Mouse (Mus musculus) kidney, embryonic 15.5 days (tissue): ENCODE measurements around the gene H2-Aa. TPM values are rescaled to one million over a fixed set of nuclear protein-coding genes. Genes with fewer than 3 reads are reported as not detected.

Experiments
- ATAC-seq: fragments of 200-750 bp; cut with Nextera tagmentation; replicated peaks from 2 replicates; pipeline ENCODE4 v1.8.0; 2017; ENCODE audit warnings: moderate TSS enrichment; ENCODE audit not compliant: low FRiP score
- H3K27ac ChIP-seq: fragments of 300-500 bp; sonication (generic); 2 replicates; pipeline ENCODE4 v1.5.1; 2015; ENCODE audit warnings: mild to moderate bottlenecking, inconsistent platforms
- H3K27me3 ChIP-seq: fragments of 300-500 bp; sonication (generic); 2 replicates; pipeline ENCODE4 v1.6.1; 2015; ENCODE audit warnings: inconsistent platforms
- H3K36me3 ChIP-seq: fragments of 300-500 bp; sonication (generic); 2 replicates; pipeline ENCODE4 v1.6.1; 2015; ENCODE audit warnings: inconsistent platforms
- H3K4me1 ChIP-seq: fragments of 300-500 bp; sonication (generic); 2 replicates; pipeline ENCODE4 v1.6.1; 2015; ENCODE audit warnings: inconsistent platforms
- H3K4me2 ChIP-seq: fragments of 300-500 bp; sonication (generic); 2 replicates; pipeline ENCODE4 v1.6.1; 2015; ENCODE audit warnings: moderate library complexity, mild to moderate bottlenecking, inconsistent platforms
- H3K4me3 ChIP-seq: fragments of 300-500 bp; sonication (generic); replicated peaks from 2 replicates; pipeline ENCODE4 v1.5.1; 2015; ENCODE audit warnings: mild to moderate bottlenecking, inconsistent platforms
- H3K9ac ChIP-seq: fragments of 300-500 bp; sonication (generic); 2 replicates; pipeline ENCODE4 v1.6.1; 2015; ENCODE audit warnings: mild to moderate bottlenecking, inconsistent platforms
- H3K9me3 ChIP-seq: fragments of 300-500 bp; sonication (generic); replicated peaks from 2 replicates; pipeline ENCODE4 v1.6.1; 2016; ENCODE audit warnings: inconsistent platforms
- WGBS: fragments of 180-500 bp; shearing (Covaris S2); methylation state at CpG from one replicate; pipeline ENCODE4 v1.1.7; 2015; ENCODE audit warnings: mixed read lengths; 5-methylcytosine and 5-hydroxymethylcytosine counted together
- polyA plus RNA-seq: library from polyadenylated mRNA; unstranded; fragments of >200 nt; fragmentation: Nextera tagmentation; extraction: Ambion mirVana; gene quantifications from 2 replicates; pipeline ENCODE4 v1.2.1, GENCODE M21; 2015

The H2-Aa gene
- polyA plus RNA-seq, 1 experiment from 2014 or later: 2.3 TPM

GRCm38 (mm10) chr17:34260551-34260950, 27.1 kb downstream of the H2-Aa start:
- H3K27me3 ChIP-seq: peaks cover 42% of the 10 kb centered on the region
- ATAC-seq: no peak
- WGBS: 66% methylated on average over 5 of the region's 5 CpGs

DNA sequence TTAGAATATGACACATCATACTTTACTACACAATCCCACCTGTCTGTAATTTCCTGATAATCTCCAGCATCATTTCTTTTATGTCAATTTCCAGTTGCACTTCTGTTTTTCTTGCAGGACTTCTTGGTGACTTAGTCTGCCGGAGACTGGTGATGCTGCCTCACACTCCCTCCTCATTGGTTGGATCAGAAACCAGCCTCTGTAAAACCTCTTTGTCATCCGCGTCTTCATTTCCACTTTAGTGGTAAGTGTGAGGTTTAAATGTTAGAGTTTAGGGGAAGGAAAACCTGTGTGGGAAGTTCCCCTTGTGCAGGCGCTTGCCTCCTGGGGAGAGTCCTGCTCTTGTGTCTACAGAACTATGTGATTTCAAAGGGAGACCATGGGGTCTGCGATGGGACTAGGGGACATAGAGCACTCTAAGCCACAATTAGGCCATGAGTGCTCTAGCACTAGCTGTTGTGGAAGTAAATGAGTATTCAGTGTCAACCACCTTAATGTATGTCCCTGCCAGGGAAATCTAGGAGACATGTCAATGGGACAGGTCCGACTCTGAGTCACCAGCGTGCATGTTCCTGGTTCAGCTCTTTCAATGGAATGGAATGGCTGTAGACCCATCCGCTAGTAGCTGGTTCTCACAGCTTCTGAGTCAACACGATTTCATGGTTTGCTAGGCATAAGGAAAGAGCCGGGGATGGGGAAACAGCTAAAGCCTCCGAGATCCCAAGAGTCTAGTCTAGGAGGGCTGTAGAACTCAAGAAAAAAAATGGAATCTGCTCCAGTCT, 29.8 kb downstream of the H2-Aa start, which contains the start of gene H2-Ab1:
H2-Ab1 (plus strand) TSS at position 96 of the 782 bp plus-strand sequence.
- no peaks in the 10 kb centered on the region for H3K9me3 ChIP-seq
- H3K27ac ChIP-seq: no peak within 1 kb of the TSS
- H3K4me3 ChIP-seq: no peak within 1 kb of the TSS
- ATAC-seq: no peak
- no peaks in the 10 kb centered on the region for H3K36me3 ChIP-seq
- no peak within 1 kb of the TSS for H3K9ac ChIP-seq
- H3K4me1 ChIP-seq: 0 out of 2 replicates have a peak, but pooled peaks cover 5% of the 10 kb centered on the region
- H3K27me3 ChIP-seq: peaks cover 21% of the 10 kb centered on the region
- WGBS: 71% methylated on average over 11 of the region's 11 CpGs
- H3K4me2 ChIP-seq: no peak within 1 kb of the TSS

More at GRCm38 (mm10) chr17:34260551-34260950, 27.1 kb downstream of the H2-Aa start:
- Histone ChIP-seq H3K9me3 (no peaks in the 10 kb centered on the region), H3K27ac (no peak overlapping the region), H3K9ac (no peak overlapping the region), H3K4me3 (no peak overlapping the region), H3K4me2 (no peak overlapping the region), H3K36me3 (no peaks in the 10 kb centered on the region), H3K4me1 (peaks cover 28% of the 10 kb centered on the region)

GRCm38 (mm10) chr17:34256501-34256900, 31.1 kb downstream of the H2-Aa start:
- 79% methylated on average over 5 of the region's 5 CpGs for WGBS
- Histone ChIP-seq H3K27ac (no peak overlapping the region), H3K9me3 (no peaks in the 10 kb centered on the region), H3K4me2 (no peak overlapping the region), H3K4me3 (no peak overlapping the region), H3K4me1 (0 out of 2 replicates have a peak, but pooled peaks cover 2% of the 10 kb centered on the region), H3K36me3 (no peaks in the 10 kb centered on the region), H3K9ac (no peak overlapping the region), H3K27me3 (peaks cover 11% of the 10 kb centered on the region)
- no peak for ATAC-seq

- peak; percentile 94 for ATAC-seq
- no peak overlapping the region for H3K27ac ChIP-seq
- no peak overlapping the region for H3K4me3 ChIP-seq
- no peak overlapping the region for H3K9ac ChIP-seq
- no peaks in the 10 kb centered on the region for H3K36me3 ChIP-seq
- WGBS: 23% methylated on average over 4 of the region's 4 CpGs
- H3K4me2 ChIP-seq: no peak overlapping the region
- H3K9me3 ChIP-seq: no peaks in the 10 kb centered on the region
- no peaks in the 10 kb centered on the region for H3K4me1 ChIP-seq
- no peaks in the 10 kb centered on the region for H3K27me3 ChIP-seq
These were observed 36.0 kb downstream of the H2-Aa start for GRCm38 (mm10) chr17:34251666-34252065.

DNA sequence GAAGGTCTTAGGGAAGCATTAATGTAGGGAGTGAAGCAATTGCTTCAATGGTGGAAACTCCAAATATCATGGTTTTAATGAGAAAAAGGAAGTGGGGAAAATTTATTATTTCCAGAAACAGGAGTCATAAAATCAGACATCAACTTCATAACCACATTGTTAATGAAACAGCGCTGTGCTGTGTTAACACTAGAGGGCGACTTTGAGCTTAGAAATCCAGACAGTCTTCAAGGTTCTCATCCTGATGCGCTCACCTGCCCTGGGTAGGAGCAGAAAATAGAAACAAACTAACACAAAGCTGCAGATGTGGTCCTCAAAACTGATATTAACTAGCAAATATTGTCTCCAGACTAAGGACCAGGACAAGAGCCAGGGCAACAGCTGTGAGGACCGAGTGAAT, 37.7 kb downstream of the H2-Aa start:
- H3K4me3 ChIP-seq: no peak overlapping the region
- WGBS: 13% methylated on average over 4 of the region's 4 CpGs

DNA sequence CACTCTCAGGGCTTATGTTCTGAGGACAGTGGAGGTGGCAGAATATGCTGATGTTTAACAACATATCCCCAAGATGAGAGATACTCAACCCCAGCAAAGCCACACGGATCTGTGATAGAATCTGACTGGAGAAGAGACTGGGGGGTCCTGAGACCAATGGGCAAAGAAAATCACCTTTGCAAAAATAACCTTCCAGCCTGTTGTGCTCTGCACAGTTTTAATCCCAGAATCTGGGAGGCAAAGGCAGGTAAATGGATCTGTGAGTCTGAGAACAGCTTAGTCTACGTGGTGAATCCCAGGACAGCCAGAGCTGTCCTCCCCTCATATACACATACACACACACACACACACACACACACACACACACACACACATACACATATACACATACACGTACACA, 38.3 kb downstream of the H2-Aa start:
- Histone ChIP-seq H3K9me3 (no peaks in the 10 kb centered on the region), H3K4me1 (no peaks in the 10 kb centered on the region), H3K36me3 (no peaks in the 10 kb centered on the region), H3K9ac (no peak overlapping the region), H3K27ac (no peak overlapping the region), H3K27me3 (no peaks in the 10 kb centered on the region), H3K4me3 (no peak overlapping the region), H3K4me2 (no peak overlapping the region)
- WGBS: 55% methylated on average over 3 of the region's 3 CpGs
- no peak for ATAC-seq

More for the DNA sequence above, 37.7 kb downstream of the H2-Aa start:
- H3K27ac ChIP-seq: no peak overlapping the region
- H3K27me3 ChIP-seq: no peaks in the 10 kb centered on the region
- H3K4me2 ChIP-seq: no peak overlapping the region
- ATAC-seq: no peak
- no peak overlapping the region for H3K9ac ChIP-seq
- no peaks in the 10 kb centered on the region for H3K36me3 ChIP-seq
- H3K9me3 ChIP-seq: no peaks in the 10 kb centered on the region
- no peaks in the 10 kb centered on the region for H3K4me1 ChIP-seq

DNA sequence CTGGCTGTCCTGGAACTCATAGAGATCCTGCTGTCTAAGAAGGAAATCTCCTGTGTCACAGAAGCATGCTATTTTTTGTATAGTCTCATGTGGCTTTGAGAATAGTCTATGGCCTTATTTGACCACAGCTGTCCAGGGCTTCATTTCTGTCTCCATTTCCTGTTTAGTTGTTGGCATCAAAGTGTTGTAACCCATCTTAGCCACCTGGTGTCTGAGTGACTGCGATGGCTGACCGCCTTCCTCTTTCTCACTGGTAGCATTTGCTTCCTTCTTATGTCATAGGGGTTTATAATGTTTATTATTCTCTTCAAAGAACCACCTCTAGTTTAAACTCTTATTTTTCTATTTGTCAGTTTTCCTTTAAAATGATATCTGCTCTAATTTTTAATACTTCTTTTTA, 38.9 kb downstream of the H2-Aa start:
- Histone ChIP-seq H3K27me3 (no peaks in the 10 kb centered on the region), H3K9ac (no peak overlapping the region), H3K4me1 (no peaks in the 10 kb centered on the region), H3K9me3 (no peaks in the 10 kb centered on the region), H3K4me3 (no peak overlapping the region), H3K36me3 (no peaks in the 10 kb centered on the region), H3K27ac (no peak overlapping the region), H3K4me2 (no peak overlapping the region)
- ATAC-seq: no peak
- WGBS: 58% methylated on average over 2 of the region's 2 CpGs

DNA sequence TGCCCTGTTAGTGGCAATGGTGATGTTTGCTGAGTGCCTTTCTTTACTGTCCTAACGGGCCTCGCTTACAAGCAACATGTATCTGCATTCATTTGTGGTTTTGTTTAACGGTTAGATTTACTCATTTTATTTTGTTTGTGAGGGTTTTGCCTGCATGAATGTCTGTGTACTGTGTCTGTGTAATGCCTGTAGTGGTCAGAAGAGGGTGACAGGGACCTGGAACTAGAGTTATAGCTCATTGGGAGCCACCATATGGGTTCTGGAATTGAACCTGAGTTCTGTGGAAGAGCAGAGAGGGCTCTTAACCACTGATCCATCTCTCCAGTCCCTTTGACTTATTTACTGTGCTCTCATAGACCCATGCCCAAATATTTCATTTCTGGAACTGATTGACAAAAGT, 40.6 kb downstream of the H2-Aa start:
- Histone ChIP-seq H3K4me2 (no peak overlapping the region), H3K4me1 (no peaks in the 10 kb centered on the region), H3K36me3 (no peaks in the 10 kb centered on the region), H3K27ac (no peak overlapping the region), H3K9ac (no peak overlapping the region), H3K4me3 (no peak overlapping the region), H3K27me3 (no peaks in the 10 kb centered on the region), H3K9me3 (no peaks in the 10 kb centered on the region)
- WGBS: 79% methylated on average over 3 of the region's 3 CpGs
- ATAC-seq: no peak

DNA sequence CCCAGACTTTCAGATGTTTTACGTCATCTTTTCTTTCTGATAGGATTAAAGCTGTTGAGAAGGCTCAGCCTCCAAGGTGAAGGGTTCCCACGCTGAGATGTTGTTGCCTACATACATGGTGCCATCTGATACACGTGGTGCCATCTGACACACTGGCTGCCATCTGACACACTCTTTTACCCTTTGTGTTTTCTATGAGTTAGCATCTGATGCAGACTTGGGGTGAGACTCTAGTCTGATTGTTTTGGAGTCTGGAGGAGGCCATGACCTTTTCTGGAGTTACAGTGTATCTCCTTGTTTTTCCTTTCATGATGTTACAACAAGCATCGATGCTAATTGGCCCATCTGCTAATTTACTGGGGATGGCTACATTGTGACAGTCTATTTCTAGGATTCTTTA, 43.0 kb downstream of the H2-Aa start:
- H3K27ac ChIP-seq: no peak overlapping the region
- 70% methylated on average over 4 of the region's 4 CpGs for WGBS
- H3K9ac ChIP-seq: no peak overlapping the region
- no peaks in the 10 kb centered on the region; the same call in 1 of the 2 replicates for H3K27me3 ChIP-seq
- ATAC-seq: no peak
- H3K4me1 ChIP-seq: 0 out of 2 replicates have a peak, but pooled peaks cover 2% of the 10 kb centered on the region
- peaks cover 4% of the 10 kb centered on the region; the same call in 1 of the 2 replicates for H3K9me3 ChIP-seq
- H3K4me2 ChIP-seq: no peak overlapping the region
- H3K4me3 ChIP-seq: no peak overlapping the region
- no peaks in the 10 kb centered on the region for H3K36me3 ChIP-seq

DNA sequence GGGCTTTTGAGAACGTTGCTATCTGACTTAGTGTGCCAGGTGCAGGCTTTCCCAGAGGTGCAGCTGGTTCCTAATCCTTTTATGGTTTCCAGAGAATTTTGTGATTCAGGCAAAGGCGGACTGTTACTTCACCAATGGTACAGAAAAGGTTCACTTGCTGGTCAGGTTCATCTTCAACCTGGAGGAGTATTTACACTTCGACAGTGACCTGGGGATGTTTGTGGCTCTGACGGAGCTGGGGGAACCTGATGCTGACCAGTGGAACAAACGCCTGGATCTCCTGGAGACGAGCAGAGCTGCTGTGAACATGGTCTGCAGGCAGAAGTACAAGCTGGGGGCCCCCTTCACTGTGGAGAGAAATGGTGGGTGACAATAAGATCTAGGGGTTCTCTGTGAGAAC, 46.7 kb downstream of the H2-Aa start:
- Histone ChIP-seq H3K4me3 (no peak overlapping the region), H3K4me1 (0 out of 2 replicates have a peak, but pooled peaks cover 2% of the 10 kb centered on the region), H3K36me3 (no peaks in the 10 kb centered on the region), H3K9ac (no peak overlapping the region), H3K4me2 (no peak overlapping the region), H3K9me3 (peaks cover 4% of the 10 kb centered on the region; the same call in 1 of the 2 replicates), H3K27me3 (no peaks in the 10 kb centered on the region; the same call in 1 of the 2 replicates), H3K27ac (no peak overlapping the region)
- no peak for ATAC-seq
- 74% methylated on average over 6 of the region's 6 CpGs for WGBS

GRCm38 (mm10) chr17:34240366-34240765, 47.3 kb downstream of the H2-Aa start:
- no peak overlapping the region for H3K27ac ChIP-seq
- no peak overlapping the region for H3K4me3 ChIP-seq
- H3K4me2 ChIP-seq: no peak overlapping the region
- peaks cover 4% of the 10 kb centered on the region; the same call in 1 of the 2 replicates for H3K9me3 ChIP-seq
- WGBS: 73% methylated on average over 3 of the region's 3 CpGs
- H3K36me3 ChIP-seq: no peaks in the 10 kb centered on the region
- no peak overlapping the region for H3K9ac ChIP-seq
- H3K27me3 ChIP-seq: no peaks in the 10 kb centered on the region; the same call in 1 of the 2 replicates
- ATAC-seq: no peak
- H3K4me1 ChIP-seq: 0 out of 2 replicates have a peak, but pooled peaks cover 2% of the 10 kb centered on the region

DNA sequence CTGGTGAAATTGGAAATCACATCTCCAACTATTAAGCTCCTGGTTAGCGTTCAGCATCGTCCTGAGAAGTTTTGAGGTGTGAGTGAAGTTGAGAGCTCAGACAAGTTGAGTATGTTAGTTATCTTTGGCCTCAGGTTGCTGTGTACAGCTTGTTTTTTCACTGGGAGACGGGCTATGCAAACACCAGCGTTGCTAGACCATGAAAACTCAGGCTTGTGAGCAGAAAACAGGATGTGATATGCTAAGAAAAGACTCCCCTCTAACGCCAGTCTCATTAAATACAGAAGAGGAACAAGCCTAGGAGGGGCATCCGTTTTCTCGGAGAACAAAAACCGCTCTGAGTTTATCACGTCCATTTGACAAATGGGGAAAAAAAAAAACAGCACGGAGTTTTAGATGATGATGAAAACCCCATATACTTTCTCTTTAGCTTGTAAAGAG, 48.0 kb downstream of the H2-Aa start:
- ATAC-seq: no peak
- Histone ChIP-seq H3K9me3 (peaks cover 4% of the 10 kb centered on the region; the same call in 1 of the 2 replicates), H3K4me1 (0 out of 2 replicates have a peak, but pooled peaks cover 2% of the 10 kb centered on the region), H3K4me2 (no peak overlapping the region), H3K27ac (peak overlapping the region; percentile 20; the same call in 1 of the 2 replicates), H3K9ac (no peak overlapping the region), H3K36me3 (no peaks in the 10 kb centered on the region), H3K27me3 (no peaks in the 10 kb centered on the region; the same call in 1 of the 2 replicates), H3K4me3 (no peak overlapping the region)
- WGBS: 50% methylated on average over 10 of the region's 10 CpGs
